Mouse (Mus musculus): ENCODE measurements around the gene Ilf3. TPM values are rescaled to one million over a fixed set of nuclear protein-coding genes. Genes with fewer than 3 reads are reported as not detected.

The Ilf3 gene
- polyA plus RNA-seq, 1 experiment = 4.7 TPM

GRCm38 (mm10) chr9:21407951-21408350 lies 40.3 kb downstream of the Ilf3 start:
- TF ChIP-seq GATA1 (IDR thresholded peaks at IDR 0.05; ENCODE audit: low read length) (no peak), TAL1 (IDR thresholded peaks at IDR 0.05; ENCODE audit: low read length) (no peak)
- Histone ChIP-seq H3K4me1 (ENCODE audit: control insufficient read depth) (peaks cover 29% of the 10 kb centered on the region), H3K36me3 (ENCODE audit: control insufficient read depth) (peaks cover 40% of the 10 kb centered on the region), H3K9me3 (ENCODE audit: control insufficient read depth, low read length) (no peaks in the 10 kb centered on the region), H3K27me3 (ENCODE audit: control insufficient read depth) (no peaks in the 10 kb centered on the region), H3K4me3 (replicated peaks) (no peak overlapping the region)

GRCm38 (mm10) chr9:21408624-21409023 lies 41.0 kb downstream of the Ilf3 start:
- no peak overlapping the region for H3K4me3 ChIP-seq (replicated peaks)
- TF ChIP-seq TAL1 (IDR thresholded peaks at IDR 0.05; ENCODE audit: low read length) (no peak), GATA1 (IDR thresholded peaks at IDR 0.05; ENCODE audit: low read length) (no peak)
- no peaks in the 10 kb centered on the region for H3K27me3 ChIP-seq (ENCODE audit: control insufficient read depth)
- peaks cover 33% of the 10 kb centered on the region for H3K36me3 ChIP-seq (ENCODE audit: control insufficient read depth)
- H3K9me3 ChIP-seq (ENCODE audit: control insufficient read depth, low read length) = no peaks in the 10 kb centered on the region
- H3K4me1 ChIP-seq (ENCODE audit: control insufficient read depth) = peaks cover 34% of the 10 kb centered on the region

GRCm38 (mm10) chr9:21409592-21410317 lies 42.1 kb downstream of the Ilf3 start:
- Histone ChIP-seq H3K4me1 (ENCODE audit: control insufficient read depth) (peaks cover 43% of the 10 kb centered on the region), H3K27me3 (ENCODE audit: control insufficient read depth) (no peaks in the 10 kb centered on the region), H3K9me3 (ENCODE audit: control insufficient read depth, low read length) (no peaks in the 10 kb centered on the region), H3K36me3 (ENCODE audit: control insufficient read depth) (peaks cover 28% of the 10 kb centered on the region), H3K4me3 (replicated peaks) (no peak overlapping the region)
- TF ChIP-seq TAL1 (IDR thresholded peaks at IDR 0.05; ENCODE audit: low read length) (no peak), GATA1 (IDR thresholded peaks at IDR 0.05; ENCODE audit: low read length) (no peak)

GRCm38 (mm10) chr9:21411669-21412550 lies 44.2 kb downstream of the Ilf3 start, which contains the start of gene Qtrt1:
TSS of gene Qtrt1 (plus strand) at chr9:21411837.
- TF ChIP-seq TAL1 (IDR thresholded peaks at IDR 0.05; ENCODE audit: low read length) (no peak), GATA1 (IDR thresholded peaks at IDR 0.05; ENCODE audit: low read length) (no peak)
- H3K4me1 ChIP-seq (ENCODE audit: control insufficient read depth) = peaks cover 56% of the 10 kb centered on the region
- H3K9me3 ChIP-seq (ENCODE audit: control insufficient read depth, low read length) = no peaks in the 10 kb centered on the region
- peaks cover 21% of the 10 kb centered on the region for H3K36me3 ChIP-seq (ENCODE audit: control insufficient read depth)
- peak within 1 kb of the TSS; percentile 77 for H3K4me3 ChIP-seq (replicated peaks)
- no peaks in the 10 kb centered on the region for H3K27me3 ChIP-seq (ENCODE audit: control insufficient read depth)

- H3K36me3 ChIP-seq (ENCODE audit: control insufficient read depth) = peaks cover 64% of the 10 kb centered on the region
- no peak overlapping the region for H3K4me3 ChIP-seq (replicated peaks)
- H3K4me1 ChIP-seq (ENCODE audit: control insufficient read depth) = peaks cover 57% of the 10 kb centered on the region
- TF ChIP-seq GATA1 (IDR thresholded peaks at IDR 0.05; ENCODE audit: low read length) = no peak
- no peak for TF ChIP-seq TAL1 (IDR thresholded peaks at IDR 0.05; ENCODE audit: low read length)
- no peaks in the 10 kb centered on the region for H3K27me3 ChIP-seq (ENCODE audit: control insufficient read depth)
- H3K9me3 ChIP-seq (ENCODE audit: control insufficient read depth, low read length) = no peaks in the 10 kb centered on the region
Observed at GRCm38 (mm10) chr9:21417866-21418265, 50.2 kb downstream of the Ilf3 start.

- TF ChIP-seq GATA1 (IDR thresholded peaks at IDR 0.05; ENCODE audit: low read length) (no peak), TAL1 (IDR thresholded peaks at IDR 0.05; ENCODE audit: low read length) (no peak)
- Histone ChIP-seq H3K9me3 (ENCODE audit: control insufficient read depth, low read length) (no peaks in the 10 kb centered on the region), H3K36me3 (ENCODE audit: control insufficient read depth) (peaks cover 60% of the 10 kb centered on the region), H3K27me3 (ENCODE audit: control insufficient read depth) (no peaks in the 10 kb centered on the region), H3K4me3 (replicated peaks) (no peak overlapping the region), H3K4me1 (ENCODE audit: control insufficient read depth) (peaks cover 57% of the 10 kb centered on the region)
Observed at GRCm38 (mm10) chr9:21419646-21420045, 52.0 kb downstream of the Ilf3 start.

GRCm38 (mm10) chr9:21424631-21425555 lies 57.2 kb downstream of the Ilf3 start, which contains the start of gene Dnm2:
TSS of gene Dnm2 (plus strand) at chr9:21424908.
- Histone ChIP-seq H3K36me3 (ENCODE audit: control insufficient read depth) (peaks cover 58% of the 10 kb centered on the region), H3K9me3 (ENCODE audit: control insufficient read depth, low read length) (no peaks in the 10 kb centered on the region), H3K4me3 (replicated peaks) (peak within 1 kb of the TSS; percentile 78), H3K27me3 (ENCODE audit: control insufficient read depth) (no peaks in the 10 kb centered on the region), H3K4me1 (ENCODE audit: control insufficient read depth) (peaks cover 58% of the 10 kb centered on the region)
- TF ChIP-seq TAL1 (IDR thresholded peaks at IDR 0.05; ENCODE audit: low read length) (no peak), GATA1 (IDR thresholded peaks at IDR 0.05; ENCODE audit: low read length) (no peak)

- Histone ChIP-seq H3K9me3 (ENCODE audit: control insufficient read depth, low read length) (no peaks in the 10 kb centered on the region), H3K4me1 (ENCODE audit: control insufficient read depth) (peaks cover 59% of the 10 kb centered on the region), H3K27me3 (ENCODE audit: control insufficient read depth) (no peaks in the 10 kb centered on the region), H3K4me3 (replicated peaks) (peak overlapping the region; percentile 78), H3K36me3 (ENCODE audit: control insufficient read depth) (peaks cover 60% of the 10 kb centered on the region)
- peak; percentile 43; the same call in 2 of the 3 replicates for TF ChIP-seq TAL1 (IDR thresholded peaks at IDR 0.05; ENCODE audit: low read length)
- TF ChIP-seq GATA1 (IDR thresholded peaks at IDR 0.05; ENCODE audit: low read length) = no peak; the same call in 1 of the 2 replicates
Observed at GRCm38 (mm10) chr9:21425556-21425945, 57.9 kb downstream of the Ilf3 start.
